In the genomic region with DNA sequence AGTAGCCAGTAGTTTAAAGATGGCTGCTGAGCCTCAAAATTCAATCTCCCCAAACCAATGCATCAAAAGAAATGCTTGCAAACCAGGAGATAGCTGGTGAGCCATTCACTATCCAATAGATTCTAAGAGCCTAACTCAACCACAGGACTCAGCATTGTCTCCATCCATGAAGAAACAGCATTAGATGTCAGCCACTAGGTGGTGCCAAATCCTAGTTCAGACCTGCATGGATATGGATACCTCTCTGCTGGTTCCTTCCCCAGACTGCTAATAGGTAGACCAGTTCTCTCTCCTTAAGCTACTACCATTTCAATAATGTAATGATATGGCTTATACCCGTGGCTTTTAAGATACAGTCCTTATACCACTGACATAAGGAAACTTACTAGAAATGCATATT, we compare ENCODE assay signal across 9 mouse cellular contexts.
DNase-seq lines count a peak whose midpoint lies in the region; ATAC-seq lines count a peak whose summit lies in the region.
"Had no signal": no experiment of that assay in that cellular context is flagged by ENCODE, and none has a peak within 500 bp of the region (broad histone marks: within the 10 kb centered on the region; RNA-seq: fewer than 3 reads in every experiment).

No protein-coding gene starts in this region.

- intact Hi-C loops in left cerebral cortex, postnatal 10 days (cut with DNase I), result loop anchor here (2.0 to 5.0 kb wide), 3 partner anchors 132 to 373 kb away; no protein-coding TSS in a partner anchor

- no peak overlapping the region for H3K4me3 ChIP-seq in intestine, embryonic 16.5 days (ENCODE audit: low read length)
- no peak overlapping the region for H3K4me3 ChIP-seq in midbrain, embryonic 14.5 days (replicated peaks; ENCODE audit: low read depth, low read length)
- no peak overlapping the region for H3K4me3 ChIP-seq in stomach, embryonic 16.5 days (replicated peaks; ENCODE audit: low read length)
- H3K4me3 ChIP-seq: embryonic facial prominence, embryonic 12.5 days had no signal

- DNase-seq in urinary bladder, postnatal 14 days (ENCODE audit: low spot score), result peak; percentile 65
- DNase-seq in urinary bladder, adult 2 months (ENCODE audit: low spot score), result no peak
- DNase-seq in cerebellum, adult 8-10 months, result peak; percentile 74
- DNase-seq in frontal cortex, adult 2 months (ENCODE audit: extremely low spot score in 1 of 2, low spot score in 1 of 2), result peak; percentile 54 to 90
- peak; percentile 64 to 75 for DNase-seq in left cerebral cortex, postnatal 10 days (ENCODE audit: extremely low spot score in 1 of 2, low spot score in 2 of 2)
- DNase-seq in midbrain, embryonic 14.5 days, result peak; percentile 83

- no peak overlapping the region for H3K27ac ChIP-seq in intestine, embryonic 16.5 days (ENCODE audit: low read length)
- H3K27ac ChIP-seq in midbrain, embryonic 14.5 days (replicated peaks; ENCODE audit: low read depth, low read length), result no peak overlapping the region
- no peak overlapping the region for H3K27ac ChIP-seq in stomach, embryonic 16.5 days (ENCODE audit: low read length)
- H3K27ac ChIP-seq: embryonic facial prominence, embryonic 12.5 days had no signal

- H3K9ac ChIP-seq in intestine, embryonic 16.5 days (ENCODE audit: low read depth, low read length), result no peak overlapping the region
- H3K9ac ChIP-seq in midbrain, embryonic 14.5 days (replicated peaks; ENCODE audit: low read length), result no peak overlapping the region
- H3K9ac ChIP-seq in stomach, embryonic 16.5 days (ENCODE audit: low read length), result no peak overlapping the region
- H3K9ac ChIP-seq: embryonic facial prominence, embryonic 12.5 days had no signal

- peak; percentile 63; the same call in 1 of the 2 replicates for ATAC-seq in intestine, embryonic 16.5 days
- no peak for ATAC-seq in midbrain, embryonic 14.5 days (ENCODE audit: low FRiP score, low TSS enrichment)
- peak; percentile 37; the same call in 1 of the 2 replicates for ATAC-seq in stomach, embryonic 16.5 days (ENCODE audit: insufficient read depth, low FRiP score)

- H3K36me3 ChIP-seq in intestine, embryonic 16.5 days (ENCODE audit: control insufficient read depth, insufficient read depth, low read length), result no peaks in the 10 kb centered on the region
- no peaks in the 10 kb centered on the region for H3K36me3 ChIP-seq in midbrain, embryonic 14.5 days (ENCODE audit: control insufficient read depth, insufficient read depth, low read length)
- no peaks in the 10 kb centered on the region for H3K36me3 ChIP-seq in stomach, embryonic 16.5 days (ENCODE audit: control insufficient read depth, insufficient read depth, low read length)
- H3K36me3 ChIP-seq: embryonic facial prominence, embryonic 12.5 days had no signal

- H3K9me3 ChIP-seq in intestine, embryonic 16.5 days (ENCODE audit: control insufficient read depth, low read length), result no peaks in the 10 kb centered on the region
- no peaks in the 10 kb centered on the region for H3K9me3 ChIP-seq in midbrain, embryonic 14.5 days (ENCODE audit: control insufficient read depth, low read length)
- H3K9me3 ChIP-seq in stomach, embryonic 16.5 days (replicated peaks; ENCODE audit: control insufficient read depth, low read length), result no peaks in the 10 kb centered on the region
- H3K9me3 ChIP-seq: embryonic facial prominence, embryonic 12.5 days had no signal

- no peak overlapping the region for H3K4me2 ChIP-seq in intestine, embryonic 16.5 days (ENCODE audit: low read depth, low read length)
- no peak overlapping the region for H3K4me2 ChIP-seq in midbrain, embryonic 14.5 days (ENCODE audit: low read length)
- H3K4me2 ChIP-seq in stomach, embryonic 16.5 days (ENCODE audit: low read depth, low read length), result no peak overlapping the region
- H3K4me2 ChIP-seq: embryonic facial prominence, embryonic 12.5 days had no signal

- H3K27me3 ChIP-seq in intestine, embryonic 16.5 days (replicated peaks; ENCODE audit: control insufficient read depth, insufficient read depth, low read length), result no peaks in the 10 kb centered on the region
- no peaks in the 10 kb centered on the region for H3K27me3 ChIP-seq in midbrain, embryonic 14.5 days (ENCODE audit: control insufficient read depth, insufficient read depth, low read length)
- no peaks in the 10 kb centered on the region for H3K27me3 ChIP-seq in stomach, embryonic 16.5 days (ENCODE audit: control insufficient read depth, insufficient read depth, low read length)
- H3K27me3 ChIP-seq: embryonic facial prominence, embryonic 12.5 days had no signal

- no peaks in the 10 kb centered on the region for H3K4me1 ChIP-seq in intestine, embryonic 16.5 days (ENCODE audit: control insufficient read depth, insufficient read depth, low read length)
- H3K4me1 ChIP-seq in midbrain, embryonic 14.5 days (ENCODE audit: control insufficient read depth, insufficient read depth, low read length), result peaks cover 14% of the 10 kb centered on the region
- no peaks in the 10 kb centered on the region for H3K4me1 ChIP-seq in stomach, embryonic 16.5 days (ENCODE audit: control insufficient read depth, insufficient read depth, low read length)
- H3K4me1 ChIP-seq: embryonic facial prominence, embryonic 12.5 days had no signal

- 58% methylated on average over 1 of the region's 1 CpGs for WGBS in intestine, embryonic 16.5 days
- WGBS in midbrain, embryonic 14.5 days, result 63% methylated on average over 1 of the region's 1 CpGs
- WGBS in stomach, embryonic 16.5 days, result 30% methylated on average over 1 of the region's 1 CpGs
